ENCODE assay signal across 9 mouse cellular contexts in the genomic region with DNA sequence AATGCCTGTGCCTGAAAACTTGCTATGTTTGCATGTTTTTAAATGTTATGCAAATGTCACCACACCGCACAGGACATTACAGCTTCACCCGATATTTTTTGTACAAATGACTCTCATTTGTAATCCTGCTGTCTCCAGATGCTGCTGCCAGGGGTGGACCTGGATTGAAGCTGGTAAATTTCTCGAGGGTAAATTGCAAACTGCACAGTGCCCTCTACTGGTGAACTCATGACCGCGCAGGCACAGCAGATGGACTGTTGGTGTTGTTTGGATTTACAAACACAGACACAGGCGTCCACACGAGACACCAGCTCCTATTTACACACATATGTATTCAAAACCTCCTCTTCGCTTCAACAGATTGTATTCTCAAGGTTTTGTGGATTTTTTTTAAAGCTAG. TPM values are rescaled to one million over a fixed set of nuclear protein-coding genes. Genes with fewer than 3 reads are reported as not detected.
DNase-seq lines count a peak whose midpoint lies in the region; ATAC-seq and TF ChIP-seq lines count a peak whose summit lies in the region.
"Had no signal": no experiment of that assay in that cellular context is flagged by ENCODE, and none has a peak within 500 bp of the region (broad histone marks: within the 10 kb centered on the region; RNA-seq: fewer than 3 reads in every experiment).

No protein-coding gene starts in this region.

- H3K36me3 ChIP-seq in liver, embryonic 12.5 days: no peaks in the 10 kb centered on the region
- H3K36me3 ChIP-seq in neural tube, embryonic 11.5 days (ENCODE audit: control insufficient read depth, insufficient read depth, low read length): no peaks in the 10 kb centered on the region

- TF ChIP-seq CTCF in brain, embryonic 14.5 days (IDR thresholded peaks at IDR 0.05; ENCODE audit: borderline replicate concordance, extremely low read depth, insufficient read depth, insufficient read length): peak; percentile 90

- no peaks in the 10 kb centered on the region for H3K4me1 ChIP-seq in liver, embryonic 12.5 days
- H3K4me1 ChIP-seq in neural tube, embryonic 11.5 days (ENCODE audit: control insufficient read depth, insufficient read depth, low read length): peaks cover 1% of the 10 kb centered on the region; the same call in 1 of the 2 replicates

- no peak overlapping the region for H3K4me2 ChIP-seq in liver, embryonic 12.5 days
- no peak overlapping the region for H3K4me2 ChIP-seq in neural tube, embryonic 11.5 days (ENCODE audit: low read depth)

- TF ChIP-seq POLR2A in brain, embryonic 14.5 days (IDR thresholded peaks at IDR 0.05; ENCODE audit: borderline replicate concordance, extremely low read depth, insufficient read depth, insufficient read length, poor library complexity, severe bottlenecking): no peak

- WGBS in liver, embryonic 12.5 days (ENCODE audit: insufficient replicate concordance): 18% methylated on average over 8 of the region's 8 CpGs
- WGBS in neural tube, embryonic 11.5 days: 17% methylated on average over 8 of the region's 8 CpGs

- peak; percentile 65 to 75 for DNase-seq in cerebellum, adult 18-20 months
- DNase-seq in cerebellum, adult 11-12 months: no peak
- peak; percentile 7 for DNase-seq in liver
- DNase-seq in brain, embryonic 14.5 days (ENCODE audit: low read depth): peak; percentile 72
- peak; percentile 1 for DNase-seq in induced T-regulatory cell, adult 2 months (ENCODE audit: low read depth)
- DNase-seq in neural tube, embryonic 11.5 days (ENCODE audit: low spot score): peak; percentile 57

- H3K27ac ChIP-seq in liver, embryonic 12.5 days: no peak overlapping the region
- no peak overlapping the region for H3K27ac ChIP-seq in neural tube, embryonic 11.5 days (ENCODE audit: low read depth, low read length)
- H3K27ac ChIP-seq: macrophage had no signal

- no peaks in the 10 kb centered on the region for H3K9me3 ChIP-seq in liver, embryonic 12.5 days (replicated peaks)
- no peaks in the 10 kb centered on the region for H3K9me3 ChIP-seq in neural tube, embryonic 11.5 days (ENCODE audit: control insufficient read depth, low read length)

- H3K9ac ChIP-seq in liver, embryonic 12.5 days: no peak overlapping the region
- H3K9ac ChIP-seq in neural tube, embryonic 11.5 days (ENCODE audit: low read length): no peak overlapping the region

- no peak overlapping the region for H3K4me3 ChIP-seq in liver, embryonic 12.5 days
- no peak overlapping the region for H3K4me3 ChIP-seq in neural tube, embryonic 11.5 days (ENCODE audit: low read depth, low read length)

- no peaks in the 10 kb centered on the region; the same call in 1 of the 2 replicates for H3K27me3 ChIP-seq in liver, embryonic 12.5 days (replicated peaks)
- no peaks in the 10 kb centered on the region for H3K27me3 ChIP-seq in neural tube, embryonic 11.5 days (ENCODE audit: control insufficient read depth, insufficient read depth, low read length)

- ATAC-seq in liver, embryonic 12.5 days: no peak
- ATAC-seq in neural tube, embryonic 11.5 days (ENCODE audit: insufficient read depth, low FRiP score, low TSS enrichment): no peak
- no peak for ATAC-seq in erythroblast, adult 5-6 weeks (replicated peaks; ENCODE audit: low FRiP score, poor library complexity, severe bottlenecking)

RNA-seq across cellular contexts. Expression of a gene that starts 44.6 kb away (rescaled TPM):
- not detected in 2 replicates for polyA plus RNA-seq in liver, embryonic 12.5 days (2016; fragmentation: Nextera tagmentation; extraction: Ambion mirVana)
- polyA plus RNA-seq in brain, embryonic 14.5 days (2012; rRNA removed): not detected in 2 replicates
- polyA plus RNA-seq in neural tube, embryonic 11.5 days (2014; fragmentation: Nextera tagmentation; extraction: Ambion mirVana): not detected in 2 replicates
- not detected in 2 replicates for total RNA-seq in erythroblast, adult 5-6 weeks (2015; ENCODE audit: low replicate concordance)
- total RNA-seq in erythroblast, adult 5-6 weeks (2017; ENCODE audit: low replicate concordance): 0.98 TPM in 1 of 2 replicates, not detected in the other
- polyA plus RNA-seq: macrophage had no signal
